Mouse (Mus musculus): ENCODE measurements around the gene Zfp28. TPM values are rescaled to one million over a fixed set of nuclear protein-coding genes. Genes with fewer than 3 reads are reported as not detected.

The Zfp28 gene
- polyA plus RNA-seq (2015; fragmentation: Nextera tagmentation; extraction: Ambion mirVana): 12.8 and 13.7 TPM in 2 replicates

GRCm38 (mm10) chr7:6383044-6383455 lies at the start of gene Zfp28:
Gene Zfp28, plus strand, starts transcription at chr7:6383295.
- H3K27ac ChIP-seq: no peak within 1 kb of the TSS; the same call in 1 of the 2 replicates
- H3K9ac ChIP-seq: peak within 1 kb of the TSS; percentile 81
- H3K4me3 ChIP-seq: peak within 1 kb of the TSS; percentile 72
- H3K4me2 ChIP-seq: peak within 1 kb of the TSS; percentile 81
- peak; percentile 95 for ATAC-seq (ENCODE audit: insufficient number of reproducible peaks, insufficient read depth, low FRiP score, low TSS enrichment, low read depth)
- no peaks in the 10 kb centered on the region for H3K9me3 ChIP-seq
- 0% methylated on average over 28 of the region's 28 CpGs for WGBS
- H3K36me3 ChIP-seq: peaks cover 19% of the 10 kb centered on the region
- peaks cover 20% of the 10 kb centered on the region for H3K4me1 ChIP-seq
- no peaks in the 10 kb centered on the region for H3K27me3 ChIP-seq

DNA sequence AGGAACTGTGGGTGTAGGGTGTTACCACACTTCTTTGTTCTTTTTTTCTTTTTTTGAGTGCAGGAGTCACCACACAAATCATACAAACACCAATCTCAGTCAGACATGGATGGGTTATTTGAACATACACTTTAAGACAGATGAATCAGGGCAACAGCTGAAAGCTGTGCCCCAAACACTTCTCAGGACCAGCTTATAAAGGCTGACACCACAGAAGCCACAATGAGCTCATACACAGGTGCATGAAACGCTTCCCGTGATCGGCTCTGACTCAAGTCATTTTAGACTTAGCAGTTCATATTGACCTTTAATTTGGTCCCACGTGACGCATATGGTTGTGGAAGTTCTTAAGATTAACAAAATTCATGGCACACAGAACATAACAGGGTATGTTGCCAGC lies 43.2 kb upstream of the Zfp28 start:
- 84% methylated on average over 5 of the region's 5 CpGs for WGBS
- no peak overlapping the region for H3K4me3 ChIP-seq
- no peaks in the 10 kb centered on the region for H3K9me3 ChIP-seq
- no peaks in the 10 kb centered on the region for H3K27me3 ChIP-seq
- H3K4me2 ChIP-seq: no peak overlapping the region
- no peak overlapping the region for H3K27ac ChIP-seq
- 0 out of 2 replicates have a peak, but pooled peaks cover 3% of the 10 kb centered on the region for H3K4me1 ChIP-seq
- no peaks in the 10 kb centered on the region for H3K36me3 ChIP-seq
- no peak for ATAC-seq (ENCODE audit: insufficient number of reproducible peaks, insufficient read depth, low FRiP score, low TSS enrichment, low read depth)
- no peak overlapping the region for H3K9ac ChIP-seq

DNA sequence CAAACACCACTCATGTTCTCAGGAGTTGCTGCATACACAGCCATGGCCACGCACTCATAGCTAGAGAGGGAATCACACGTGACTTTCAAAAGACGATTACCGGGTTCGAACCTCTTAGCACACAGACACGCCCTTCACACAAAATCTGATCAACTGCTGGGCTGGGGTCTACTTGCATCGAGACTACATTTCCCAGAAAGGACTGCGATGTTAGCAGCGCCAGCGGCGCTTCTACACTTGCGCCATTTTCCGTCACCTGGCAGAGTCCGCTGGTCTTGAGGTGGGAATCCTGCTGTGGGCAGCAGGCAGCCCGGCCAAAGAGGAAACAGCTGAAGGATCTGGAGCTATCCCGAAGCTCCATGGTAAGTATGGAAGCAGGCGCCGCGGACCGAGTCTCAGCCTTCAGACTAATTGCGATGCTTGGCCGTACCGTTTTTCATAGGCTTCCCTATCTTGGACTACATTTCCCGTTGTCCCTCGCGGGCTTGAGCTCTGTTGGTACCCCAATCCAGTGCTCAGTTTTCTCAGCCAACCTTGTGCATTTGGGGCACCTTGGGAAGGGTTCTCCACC lies 39.5 kb upstream of the Zfp28 start, which contains the start of gene Gm3854:
Gm3854 (plus strand) TSS at position 259 of the 571 bp plus-strand sequence.
- Histone ChIP-seq H3K4me1 (0 out of 2 replicates have a peak, but pooled peaks cover 3% of the 10 kb centered on the region), H3K27me3 (no peaks in the 10 kb centered on the region), H3K9me3 (no peaks in the 10 kb centered on the region), H3K9ac (peak within 1 kb of the TSS; percentile 72), H3K4me2 (peak within 1 kb of the TSS; percentile 57), H3K36me3 (no peaks in the 10 kb centered on the region), H3K27ac (no peak within 1 kb of the TSS), H3K4me3 (peak within 1 kb of the TSS; percentile 65)
- ATAC-seq (ENCODE audit: insufficient number of reproducible peaks, insufficient read depth, low FRiP score, low TSS enrichment, low read depth): peak; percentile 83
- 1% methylated on average over 26 of the region's 26 CpGs for WGBS

DNA sequence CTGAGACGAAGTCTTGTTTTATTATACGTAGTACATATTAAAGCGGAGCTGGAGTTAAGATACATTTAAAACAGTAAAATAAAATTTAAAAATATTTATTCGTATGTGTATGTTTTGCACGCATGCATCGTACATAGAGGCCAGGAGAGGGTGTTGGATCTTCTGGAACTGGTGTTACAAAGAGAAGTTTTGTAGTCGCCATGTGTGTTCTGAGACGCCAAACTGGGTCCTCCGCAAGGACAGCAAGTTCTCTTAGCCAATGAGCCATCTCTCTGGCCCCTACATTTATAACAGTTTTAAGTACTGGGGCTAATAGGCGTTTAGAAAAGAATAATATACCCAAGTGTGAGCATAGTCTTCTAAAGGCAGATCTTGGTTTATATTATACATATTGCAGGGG lies 39.0 kb upstream of the Zfp28 start:
- no peak for ATAC-seq (ENCODE audit: insufficient number of reproducible peaks, insufficient read depth, low FRiP score, low TSS enrichment, low read depth)
- no peaks in the 10 kb centered on the region for H3K9me3 ChIP-seq
- H3K9ac ChIP-seq: peak overlapping the region; percentile 72; the same call in 1 of the 2 replicates
- WGBS: 34% methylated on average over 10 of the region's 10 CpGs
- H3K36me3 ChIP-seq: no peaks in the 10 kb centered on the region
- peak overlapping the region; percentile 57 for H3K4me2 ChIP-seq
- H3K27ac ChIP-seq: no peak overlapping the region
- H3K4me1 ChIP-seq: 0 out of 2 replicates have a peak, but pooled peaks cover 3% of the 10 kb centered on the region
- peak overlapping the region; percentile 65 for H3K4me3 ChIP-seq
- no peaks in the 10 kb centered on the region for H3K27me3 ChIP-seq

- no peak overlapping the region for H3K27ac ChIP-seq
- no peak overlapping the region for H3K4me3 ChIP-seq
- H3K27me3 ChIP-seq: no peaks in the 10 kb centered on the region
- WGBS: 79% methylated on average over 2 of the region's 2 CpGs
- 0 out of 2 replicates have a peak overlapping the region, but pooled peaks have one; percentile 27 for H3K9ac ChIP-seq
- no peaks in the 10 kb centered on the region for H3K4me1 ChIP-seq
- no peak for ATAC-seq (ENCODE audit: insufficient number of reproducible peaks, insufficient read depth, low FRiP score, low TSS enrichment, low read depth)
- peaks cover 18% of the 10 kb centered on the region for H3K36me3 ChIP-seq
- H3K4me2 ChIP-seq: no peak overlapping the region
- H3K9me3 ChIP-seq: no peaks in the 10 kb centered on the region
Observed at GRCm38 (mm10) chr7:6358121-6358520, 25.0 kb upstream of the Zfp28 start.

GRCm38 (mm10) chr7:6358937-6359590 lies 24.0 kb upstream of the Zfp28 start:
- Histone ChIP-seq H3K27me3 (no peaks in the 10 kb centered on the region), H3K36me3 (peaks cover 9% of the 10 kb centered on the region), H3K4me1 (peaks cover 6% of the 10 kb centered on the region), H3K4me2 (no peak overlapping the region), H3K27ac (no peak overlapping the region), H3K9ac (no peak overlapping the region), H3K9me3 (no peaks in the 10 kb centered on the region), H3K4me3 (no peak overlapping the region)
- no peak for ATAC-seq (ENCODE audit: insufficient number of reproducible peaks, insufficient read depth, low FRiP score, low TSS enrichment, low read depth)
- WGBS: 52% methylated on average over 10 of the region's 10 CpGs

DNA sequence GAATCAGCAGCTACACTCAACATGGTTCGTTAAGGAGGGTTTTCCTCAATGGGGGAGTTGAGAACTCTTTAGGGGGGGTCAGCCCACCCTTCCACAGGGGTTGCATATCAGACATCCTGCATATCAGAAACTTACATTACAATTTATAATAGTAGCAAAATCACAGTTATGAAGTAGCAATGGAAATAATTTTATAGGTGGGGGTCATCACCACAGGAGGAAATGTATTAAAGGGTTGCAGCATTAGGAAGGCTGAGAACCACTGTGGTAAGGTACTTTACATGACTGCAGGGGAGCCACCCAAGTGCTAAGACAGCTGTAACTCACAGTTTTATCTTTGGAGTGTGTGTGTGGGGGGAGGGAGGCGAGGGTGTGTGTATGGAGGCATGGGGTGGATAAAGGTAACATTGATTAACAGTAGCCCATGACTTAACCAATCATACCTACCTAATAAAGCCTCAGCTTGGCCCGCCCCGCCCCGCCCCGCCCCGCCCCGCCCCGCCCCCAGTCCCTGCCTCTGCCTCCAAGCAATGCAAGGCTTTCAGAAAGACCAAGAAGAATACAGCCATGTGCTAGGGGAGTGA lies 22.5 kb upstream of the Zfp28 start:
- no peak overlapping the region for H3K27ac ChIP-seq
- H3K4me3 ChIP-seq: no peak overlapping the region
- H3K9me3 ChIP-seq: no peaks in the 10 kb centered on the region
- H3K4me2 ChIP-seq: no peak overlapping the region
- no peaks in the 10 kb centered on the region for H3K27me3 ChIP-seq
- WGBS: 12% methylated on average over 9 of the region's 9 CpGs
- no peaks in the 10 kb centered on the region for H3K36me3 ChIP-seq
- no peak overlapping the region for H3K9ac ChIP-seq
- peaks cover 10% of the 10 kb centered on the region for H3K4me1 ChIP-seq
- no peak for ATAC-seq (ENCODE audit: insufficient number of reproducible peaks, insufficient read depth, low FRiP score, low TSS enrichment, low read depth)

GRCm38 (mm10) chr7:6361756-6362155 lies 21.3 kb upstream of the Zfp28 start:
- H3K4me1 ChIP-seq: peaks cover 10% of the 10 kb centered on the region
- no peak for ATAC-seq (ENCODE audit: insufficient number of reproducible peaks, insufficient read depth, low FRiP score, low TSS enrichment, low read depth)
- H3K27me3 ChIP-seq: no peaks in the 10 kb centered on the region
- WGBS: 27% methylated on average over 7 of the region's 7 CpGs
- no peaks in the 10 kb centered on the region for H3K9me3 ChIP-seq
- peak overlapping the region; percentile 69 for H3K9ac ChIP-seq
- H3K36me3 ChIP-seq: no peaks in the 10 kb centered on the region
- peak overlapping the region; percentile 86 for H3K27ac ChIP-seq
- H3K4me3 ChIP-seq: peak overlapping the region; percentile 61
- peak overlapping the region; percentile 70 for H3K4me2 ChIP-seq

DNA sequence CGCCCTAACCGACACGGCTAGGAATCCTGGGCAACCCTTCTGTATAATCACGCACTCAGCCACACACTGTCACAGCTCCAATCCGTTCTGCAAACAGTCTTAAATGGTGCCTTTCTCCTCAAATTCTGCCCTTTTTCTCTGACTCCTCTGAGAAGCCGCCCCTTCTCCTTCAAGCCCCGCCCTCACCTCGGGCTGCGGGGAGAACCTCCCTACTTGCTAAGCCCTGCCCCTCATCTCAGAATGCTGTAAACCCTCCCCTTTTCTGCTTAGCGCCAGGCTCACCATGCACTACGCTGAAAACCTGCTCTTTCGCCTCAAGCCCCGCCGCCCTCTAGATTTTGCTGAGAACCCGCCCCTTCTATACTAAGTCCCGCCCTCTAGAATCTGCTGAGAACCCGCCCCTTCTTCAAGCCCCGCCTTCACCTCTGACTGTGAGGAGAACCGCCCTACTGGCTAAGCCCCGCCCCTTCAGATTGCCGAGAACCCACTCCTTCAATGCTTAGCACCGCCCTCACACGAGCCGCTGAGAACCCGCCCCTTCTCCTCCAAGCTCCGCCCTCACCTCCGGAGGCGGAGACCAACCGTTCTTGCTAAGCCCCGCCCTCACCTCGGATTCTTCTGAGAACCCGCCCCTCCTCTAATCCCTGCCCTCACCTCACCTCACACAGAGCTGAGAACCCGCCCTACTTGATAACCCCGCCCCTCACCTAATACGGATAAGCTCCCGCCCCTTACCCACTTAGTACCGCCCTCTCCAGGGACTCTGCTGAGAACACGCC lies 20.6 kb upstream of the Zfp28 start:
- H3K27ac ChIP-seq: peak overlapping the region; percentile 86
- H3K9me3 ChIP-seq: no peaks in the 10 kb centered on the region
- H3K4me3 ChIP-seq: peak overlapping the region; percentile 61
- no peaks in the 10 kb centered on the region for H3K27me3 ChIP-seq
- peaks cover 10% of the 10 kb centered on the region for H3K4me1 ChIP-seq
- ATAC-seq (ENCODE audit: insufficient number of reproducible peaks, insufficient read depth, low FRiP score, low TSS enrichment, low read depth): peak; percentile 96
- peak overlapping the region; percentile 69 for H3K9ac ChIP-seq
- H3K4me2 ChIP-seq: peak overlapping the region; percentile 70
- WGBS: under 1% methylated on average over 38 of the region's 38 CpGs
- no peaks in the 10 kb centered on the region for H3K36me3 ChIP-seq

DNA sequence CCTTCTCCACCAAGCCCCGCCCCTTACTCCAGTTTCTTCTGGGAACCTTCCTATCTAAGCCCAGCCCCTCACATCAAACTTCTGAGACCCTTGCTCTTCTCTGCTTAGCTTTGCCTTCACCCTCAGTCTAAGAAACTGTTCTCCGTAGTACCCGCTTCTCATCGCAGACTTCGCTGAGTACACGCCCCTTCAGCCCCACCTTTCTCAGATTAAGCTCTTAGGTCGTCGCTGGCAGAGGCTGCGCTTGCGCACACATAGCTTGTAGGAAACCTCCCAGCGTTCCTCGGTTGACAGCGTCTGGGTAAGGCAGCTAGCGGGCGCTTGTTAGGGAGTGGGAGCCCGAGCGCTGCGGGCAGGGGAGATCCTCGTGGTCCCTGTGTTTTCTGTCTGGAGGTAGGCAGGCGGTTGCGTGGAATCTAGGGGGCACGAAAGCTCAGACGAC lies 20.0 kb upstream of the Zfp28 start, which contains the start of gene Zfp78:
Zfp78 (plus strand) TSS at position 234 of the 442 bp plus-strand sequence.
- peak within 1 kb of the TSS; percentile 86 for H3K27ac ChIP-seq
- WGBS: under 1% methylated on average over 23 of the region's 23 CpGs

DNA sequence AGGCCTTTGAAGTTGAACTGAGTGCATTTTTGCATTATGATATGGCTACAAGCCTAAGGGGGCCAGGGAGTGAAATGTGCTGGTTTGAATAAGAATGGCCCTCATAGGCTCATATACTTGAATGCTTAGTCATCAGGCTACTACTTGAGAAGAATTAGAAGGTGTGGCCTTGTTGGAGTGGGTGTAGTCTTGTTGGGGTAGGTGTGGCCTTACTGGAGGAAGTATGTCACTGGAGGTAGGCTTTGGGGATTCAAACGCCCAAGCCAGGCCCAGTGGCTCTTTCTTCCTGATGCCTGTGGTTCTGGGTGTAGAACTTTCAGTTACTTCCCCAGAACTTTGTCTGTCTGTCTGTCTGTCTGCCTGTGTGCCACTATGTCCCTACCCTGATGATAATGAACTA lies 18.3 kb upstream of the Zfp28 start:
- ATAC-seq (ENCODE audit: insufficient number of reproducible peaks, insufficient read depth, low FRiP score, low TSS enrichment, low read depth): no peak
- Histone ChIP-seq H3K4me3 (no peak overlapping the region), H3K4me1 (peaks cover 10% of the 10 kb centered on the region), H3K27me3 (no peaks in the 10 kb centered on the region), H3K36me3 (no peaks in the 10 kb centered on the region), H3K27ac (no peak overlapping the region), H3K9me3 (no peaks in the 10 kb centered on the region), H3K4me2 (no peak overlapping the region), H3K9ac (no peak overlapping the region)
- 63% methylated on average over 1 of the region's 1 CpGs for WGBS

More for the DNA sequence above, 20.0 kb upstream of the Zfp28 start, which contains the start of gene Zfp78:
- peak within 1 kb of the TSS; percentile 61 for H3K4me3 ChIP-seq
- no peaks in the 10 kb centered on the region for H3K36me3 ChIP-seq
- peak; percentile 82 for ATAC-seq (ENCODE audit: insufficient number of reproducible peaks, insufficient read depth, low FRiP score, low TSS enrichment, low read depth)
- H3K9ac ChIP-seq: peak within 1 kb of the TSS; percentile 78
- H3K4me1 ChIP-seq: peaks cover 10% of the 10 kb centered on the region
- H3K4me2 ChIP-seq: peak within 1 kb of the TSS; percentile 70
- no peaks in the 10 kb centered on the region for H3K9me3 ChIP-seq
- H3K27me3 ChIP-seq: no peaks in the 10 kb centered on the region
